Mouse (Mus musculus) forebrain, embryonic 15.5 days (tissue): Measurements from ENCODE around the gene Smim22. TPM values are rescaled to one million over a fixed set of nuclear protein-coding genes. Genes with fewer than 3 reads are reported as not detected.

ENCODE experiments used
- ATAC-seq: fragments of 200-750 bp; cut with Nextera tagmentation; replicated peaks from 2 replicates; pipeline ENCODE4 v1.8.0; 2017; ENCODE audit warnings: mild to moderate bottlenecking, moderate TSS enrichment, moderate library complexity
- H3K27ac ChIP-seq: fragments of 300-500 bp; sonication (generic); replicated peaks from 2 replicates; pipeline ENCODE4 v1.5.1; 2015; ENCODE audit warnings: mild to moderate bottlenecking, inconsistent platforms
- H3K27me3 ChIP-seq: fragments of 300-500 bp; sonication (generic); 2 replicates; pipeline ENCODE4 v1.6.1; 2015; ENCODE audit warnings: inconsistent platforms
- H3K36me3 ChIP-seq: fragments of 300-500 bp; sonication (generic); 2 replicates; pipeline ENCODE4 v1.6.1; 2015; ENCODE audit warnings: mild to moderate bottlenecking, inconsistent platforms
- H3K4me1 ChIP-seq: fragments of 300-500 bp; sonication (generic); 2 replicates; pipeline ENCODE4 v1.6.1; 2015; ENCODE audit warnings: inconsistent platforms
- H3K4me2 ChIP-seq: fragments of 300-500 bp; sonication (generic); replicated peaks from 2 replicates; pipeline ENCODE4 v1.6.1; 2015; ENCODE audit warnings: mild to moderate bottlenecking, inconsistent platforms
- H3K4me3 ChIP-seq: fragments of 300-500 bp; sonication (generic); 2 replicates; pipeline ENCODE4 v1.5.1; 2015; ENCODE audit warnings: mild to moderate bottlenecking, inconsistent platforms
- H3K9ac ChIP-seq: fragments of 300-500 bp; sonication (generic); replicated peaks from 2 replicates; pipeline ENCODE4 v1.6.1; 2015; ENCODE audit warnings: mild to moderate bottlenecking, inconsistent platforms
- H3K9me3 ChIP-seq: fragments of 300-500 bp; sonication (generic); 2 replicates; pipeline ENCODE4 v1.6.1; 2016; ENCODE audit warnings: inconsistent platforms
- WGBS: fragments of 180-500 bp; shearing (Covaris S2); methylation state at CpG from one replicate; pipeline ENCODE4 v1.1.7; 2015; ENCODE audit warnings: mixed read lengths; 5-methylcytosine and 5-hydroxymethylcytosine counted together
- polyA plus RNA-seq: library from polyadenylated mRNA; unstranded; fragments of >200 nt; fragmentation: Nextera tagmentation; extraction: Ambion mirVana; gene quantifications from 2 replicates; pipeline ENCODE4 v1.2.1, GENCODE M21; 2015

The Smim22 gene
- polyA plus RNA-seq, 1 experiment from 2014 or later = 1.1 TPM

- ATAC-seq = peak; percentile 71
- H3K4me2 ChIP-seq = peak overlapping the region; percentile 92
- WGBS = under 1% methylated on average over 77 of the region's 78 CpGs
Measured at GRCm38 (mm10) chr16:5050251-5051110, 43.4 kb downstream of the Smim22 start.

More at GRCm38 (mm10) chr16:5050251-5051110, 43.4 kb downstream of the Smim22 start:
- H3K4me3 ChIP-seq = peak overlapping the region; percentile 97
- no peaks in the 10 kb centered on the region for H3K9me3 ChIP-seq
- H3K27ac ChIP-seq = peak overlapping the region; percentile 99
- H3K4me1 ChIP-seq = peaks cover 43% of the 10 kb centered on the region
- peak overlapping the region; percentile 95 for H3K9ac ChIP-seq
- H3K27me3 ChIP-seq = no peaks in the 10 kb centered on the region
- H3K36me3 ChIP-seq = peaks cover 29% of the 10 kb centered on the region

Other genes starting within 250 kb of the Smim22 start
- gene Cdip1, start 217.0 kb upstream of the Smim22 start, polyA plus RNA-seq = 101 and 104 TPM in 2 replicates
- gene 4930562C15Rik, start 171.9 kb upstream of the Smim22 start, polyA plus RNA-seq = 0.56 and 0.75 TPM in 2 replicates
- gene Ubald1, start 127.0 kb upstream of the Smim22 start, polyA plus RNA-seq = 45.1 and 47.6 TPM in 2 replicates
- 95.8 and 102 TPM in 2 replicates for gene Mgrn1, start 121.0 kb upstream of the Smim22 start, polyA plus RNA-seq
- gene Nudt16l1, start 68.5 kb upstream of the Smim22 start, polyA plus RNA-seq = 138 and 139 TPM in 2 replicates
- 79.9 and 80.7 TPM in 2 replicates for gene Anks3, start 43.1 kb upstream of the Smim22 start, polyA plus RNA-seq
- gene Sept12, start 9.4 kb upstream of the Smim22 start, polyA plus RNA-seq = not detected in 2 replicates
- gene Rogdi, start 6.3 kb downstream of the Smim22 start, polyA plus RNA-seq = 91.4 and 99.8 TPM in 2 replicates
- 192 and 196 TPM in 2 replicates for gene Glyr1, start 42.6 kb downstream of the Smim22 start, polyA plus RNA-seq
- 17.8 and 18.3 TPM in 2 replicates for gene Ubn1, start 42.8 kb downstream of the Smim22 start, polyA plus RNA-seq
- gene Ppl, start 125.1 kb downstream of the Smim22 start, polyA plus RNA-seq = 0.19 TPM in 2 replicates
- gene Sec14l5, start 139.8 kb downstream of the Smim22 start, polyA plus RNA-seq = 0.06 and 0.11 TPM in 2 replicates
- 11.6 and 12.8 TPM in 2 replicates for gene Nagpa, start 196.7 kb downstream of the Smim22 start, polyA plus RNA-seq
- 12.5 and 13.7 TPM in 2 replicates for gene AU021092, start 215.0 kb downstream of the Smim22 start, polyA plus RNA-seq
- gene Alg1, start 226.3 kb downstream of the Smim22 start, polyA plus RNA-seq = 34.8 and 37.2 TPM in 2 replicates
- 8.2 and 9.7 TPM in 2 replicates for gene Eef2kmt, start 248.7 kb downstream of the Smim22 start, polyA plus RNA-seq